Mouse (Mus musculus): ENCODE data around the gene Pip4k2c.

Gene Pip4k2c

GRCm38 (mm10) chr10:127211414-127211854, at the start of gene Pip4k2c:
Gene Pip4k2c, minus strand, starts transcription at chr10:127211585.
- peak; percentile 78 for DNase-seq (ENCODE audit: low spot score)

- no peak for DNase-seq (ENCODE audit: low spot score)
Measured at GRCm38 (mm10) chr10:127258489-127258888, 47.1 kb upstream of the Pip4k2c start.

GRCm38 (mm10) chr10:127257790-127258189, 46.4 kb upstream of the Pip4k2c start:
- no peak for DNase-seq (ENCODE audit: low spot score)

- DNase-seq (ENCODE audit: low spot score): peak; percentile 28
Measured at GRCm38 (mm10) chr10:127255625-127256345, 44.4 kb upstream of the Pip4k2c start.

GRCm38 (mm10) chr10:127250810-127251209, 39.4 kb upstream of the Pip4k2c start:
- DNase-seq (ENCODE audit: low spot score): no peak

- DNase-seq (ENCODE audit: low spot score): no peak
Measured at GRCm38 (mm10) chr10:127238241-127238824, 26.9 kb upstream of the Pip4k2c start.

- no peak for DNase-seq (ENCODE audit: low spot score)
Measured at GRCm38 (mm10) chr10:127236541-127236940, 25.2 kb upstream of the Pip4k2c start.

GRCm38 (mm10) chr10:127233141-127233540, 21.8 kb upstream of the Pip4k2c start:
- DNase-seq (ENCODE audit: low spot score): no peak

GRCm38 (mm10) chr10:127231741-127232140, 20.4 kb upstream of the Pip4k2c start:
- no peak for DNase-seq (ENCODE audit: low spot score)

- no peak for DNase-seq (ENCODE audit: low spot score)
Measured at GRCm38 (mm10) chr10:127230693-127231092, 19.3 kb upstream of the Pip4k2c start.

- DNase-seq (ENCODE audit: low spot score): peak; percentile 79
Measured at GRCm38 (mm10) chr10:127228897-127229296, 17.5 kb upstream of the Pip4k2c start.

GRCm38 (mm10) chr10:127227163-127227562, 15.8 kb upstream of the Pip4k2c start:
- no peak for DNase-seq (ENCODE audit: low spot score)

GRCm38 (mm10) chr10:127226318-127226895, 15.0 kb upstream of the Pip4k2c start:
- no peak for DNase-seq (ENCODE audit: low spot score)

- no peak for DNase-seq (ENCODE audit: low spot score)
Measured at GRCm38 (mm10) chr10:127225732-127226131, 14.3 kb upstream of the Pip4k2c start.

GRCm38 (mm10) chr10:127225213-127225612, 13.8 kb upstream of the Pip4k2c start:
- no peak for DNase-seq (ENCODE audit: low spot score)

- no peak for DNase-seq (ENCODE audit: low spot score)
Measured at GRCm38 (mm10) chr10:127218339-127218738, 7.0 kb upstream of the Pip4k2c start.

- no peak for DNase-seq (ENCODE audit: low spot score)
Measured at GRCm38 (mm10) chr10:127217177-127217576, 5.8 kb upstream of the Pip4k2c start.

- no peak for DNase-seq (ENCODE audit: low spot score)
Measured at GRCm38 (mm10) chr10:127216456-127216855, 5.1 kb upstream of the Pip4k2c start.

- no peak for DNase-seq (ENCODE audit: low spot score)
Measured at GRCm38 (mm10) chr10:127214422-127214803, 3.0 kb upstream of the Pip4k2c start.

- DNase-seq (ENCODE audit: low spot score): no peak
Measured at GRCm38 (mm10) chr10:127213704-127214421, 2.5 kb upstream of the Pip4k2c start.

GRCm38 (mm10) chr10:127213272-127213671, 1.9 kb upstream of the Pip4k2c start:
- DNase-seq (ENCODE audit: low spot score): no peak

- no peak for DNase-seq (ENCODE audit: low spot score)
Measured at GRCm38 (mm10) chr10:127210961-127211405, 402 bp downstream of the Pip4k2c start.
